Mouse (Mus musculus) intestine, embryonic 16.5 days (tissue): ENCODE measurements around the gene Adig. TPM values are rescaled to one million over a fixed set of nuclear protein-coding genes. Genes with fewer than 3 reads are reported as not detected.
A peak's percentile ranks its signal among the peaks of the same experiment; 100 is the strongest.

Experiments
- ATAC-seq: fragments of 200-750 bp; cut with Nextera tagmentation; 2 replicates; pipeline ENCODE4 v1.8.0; 2017; ENCODE audit warnings: moderate TSS enrichment, moderate library complexity
- H3K27ac ChIP-seq: fragments of 300-500 bp; sonication (generic); 2 replicates; pipeline ENCODE4 v1.5.1; 2014; ENCODE audit warnings: mild to moderate bottlenecking, low read length
- H3K27me3 ChIP-seq: fragments of 300-500 bp; sonication (generic); replicated peaks from 2 replicates; pipeline ENCODE4 v1.6.1; 2014; ENCODE audit warnings: low read length, control low read depth, mixed read lengths; ENCODE audit not compliant: control insufficient read depth, insufficient read depth
- H3K36me3 ChIP-seq: fragments of 300-500 bp; sonication (generic); 2 replicates; pipeline ENCODE4 v1.6.1; 2014; ENCODE audit warnings: low read length, control low read depth; ENCODE audit not compliant: control insufficient read depth, insufficient read depth
- H3K4me1 ChIP-seq: fragments of 300-500 bp; sonication (generic); 2 replicates; pipeline ENCODE4 v1.6.1; 2014; ENCODE audit warnings: low read length, control low read depth, mixed read lengths; ENCODE audit not compliant: control insufficient read depth, insufficient read depth
- H3K4me2 ChIP-seq: fragments of 300-500 bp; sonication (generic); 2 replicates; pipeline ENCODE4 v1.6.1; 2014; ENCODE audit warnings: low read depth, low read length, control low read depth
- H3K4me3 ChIP-seq: fragments of 300-500 bp; sonication (generic); 2 replicates; pipeline ENCODE4 v1.5.1; 2014; ENCODE audit warnings: mild to moderate bottlenecking, low read length
- H3K9ac ChIP-seq: fragments of 300-500 bp; sonication (generic); 2 replicates; pipeline ENCODE4 v1.6.1; 2014; ENCODE audit warnings: low read depth, low read length
- H3K9me3 ChIP-seq: fragments of 300-500 bp; sonication (generic); 2 replicates; pipeline ENCODE4 v1.6.1; 2016; ENCODE audit warnings: low read length, control low read depth; ENCODE audit not compliant: control insufficient read depth
- WGBS: fragments of 180-500 bp; shearing (Covaris S2); extraction: QIAGEN DNeasy Blood & Tissue Kit; methylation state at CpG from one replicate; pipeline ENCODE4 v1.1.7; 2014; 5-methylcytosine and 5-hydroxymethylcytosine counted together
- polyA plus RNA-seq: library from polyadenylated mRNA; unstranded; fragments of >200 nt; fragmentation: Nextera tagmentation; extraction: Ambion mirVana; gene quantifications from 2 replicates; pipeline ENCODE4 v1.2.1, GENCODE M21; 2015

Adig gene
- polyA plus RNA-seq, 1 experiment from 2014 or later: not detected

- Histone ChIP-seq H3K9ac (no peak overlapping the region), H3K4me1 (no peaks in the 10 kb centered on the region), H3K27ac (no peak overlapping the region), H3K9me3 (no peaks in the 10 kb centered on the region), H3K4me3 (no peak overlapping the region), H3K4me2 (no peak overlapping the region), H3K27me3 (no peaks in the 10 kb centered on the region), H3K36me3 (no peaks in the 10 kb centered on the region)
- ATAC-seq: no peak
- 80% methylated on average over 16 of the region's 16 CpGs for WGBS
Measured at GRCm38 (mm10) chr2:158524129-158524860, 21.9 kb downstream of the Adig start.

GRCm38 (mm10) chr2:158534090-158534489, 31.7 kb downstream of the Adig start:
- Histone ChIP-seq H3K4me2 (no peak overlapping the region), H3K4me3 (no peak overlapping the region), H3K27ac (no peak overlapping the region), H3K9ac (no peak overlapping the region), H3K36me3 (no peaks in the 10 kb centered on the region), H3K4me1 (no peaks in the 10 kb centered on the region), H3K27me3 (no peaks in the 10 kb centered on the region), H3K9me3 (0 out of 2 replicates have a peak, but pooled peaks cover 3% of the 10 kb centered on the region)
- no peak for ATAC-seq
- 6% methylated on average over 4 of the region's 4 CpGs for WGBS

DNA sequence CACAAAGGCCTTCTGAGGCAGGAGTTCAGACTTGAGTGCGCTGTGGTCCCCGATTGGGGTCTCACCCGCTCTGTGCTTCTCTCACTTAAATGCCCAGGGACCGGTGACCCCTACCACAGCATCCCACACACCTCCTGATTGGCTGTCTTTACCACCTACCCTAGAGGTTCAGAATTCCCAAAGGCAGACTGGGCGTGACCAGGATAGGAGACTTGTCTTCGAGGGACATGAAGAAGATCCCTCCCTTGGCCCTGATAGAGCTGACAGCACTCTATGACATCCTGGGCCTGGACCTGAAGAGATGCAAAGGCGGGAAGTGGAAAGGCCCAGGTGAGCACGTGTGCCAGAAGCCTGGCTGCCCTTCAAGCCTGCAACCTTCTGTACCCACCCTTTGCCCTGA, 32.1 kb downstream of the Adig start:
- Histone ChIP-seq H3K4me3 (no peak overlapping the region), H3K27ac (no peak overlapping the region), H3K36me3 (no peaks in the 10 kb centered on the region), H3K4me1 (no peaks in the 10 kb centered on the region), H3K9ac (no peak overlapping the region), H3K27me3 (no peaks in the 10 kb centered on the region), H3K9me3 (0 out of 2 replicates have a peak, but pooled peaks cover 3% of the 10 kb centered on the region), H3K4me2 (no peak overlapping the region)
- 80% methylated on average over 8 of the region's 8 CpGs for WGBS
- ATAC-seq: no peak

- no peak overlapping the region for H3K4me2 ChIP-seq
- WGBS: 52% methylated on average over 24 of the region's 24 CpGs
- no peak for ATAC-seq
Measured at GRCm38 (mm10) chr2:158539433-158540305, 37.3 kb downstream of the Adig start.

DNA sequence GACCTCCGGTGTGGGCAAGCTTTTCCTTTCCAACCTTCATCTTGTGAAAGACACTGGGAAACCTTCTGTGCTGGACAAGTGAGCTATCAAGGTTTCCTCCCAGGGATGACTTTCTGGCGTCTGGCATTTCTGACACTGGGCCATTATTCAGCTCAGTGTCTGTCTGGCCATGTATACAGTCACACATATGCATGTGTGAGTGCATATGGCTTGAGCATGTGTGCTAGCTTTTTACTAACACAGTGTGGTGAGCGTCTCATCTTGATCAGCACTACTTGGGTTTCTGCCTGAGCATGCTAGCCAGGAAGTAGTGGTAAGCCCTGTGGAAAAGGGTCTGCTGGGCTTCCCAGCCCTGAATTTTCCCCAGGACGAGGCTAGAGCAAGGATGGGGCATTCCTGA, 38.9 kb downstream of the Adig start:
- no peak for ATAC-seq
- H3K27me3 ChIP-seq: no peaks in the 10 kb centered on the region
- WGBS: 54% methylated on average over 4 of the region's 4 CpGs

More at GRCm38 (mm10) chr2:158539433-158540305, 37.3 kb downstream of the Adig start:
- Histone ChIP-seq H3K36me3 (no peaks in the 10 kb centered on the region), H3K9me3 (no peaks in the 10 kb centered on the region), H3K4me1 (no peaks in the 10 kb centered on the region), H3K4me3 (no peak overlapping the region), H3K9ac (no peak overlapping the region), H3K27ac (no peak overlapping the region), H3K27me3 (no peaks in the 10 kb centered on the region)

GRCm38 (mm10) chr2:158545266-158545665, 42.9 kb downstream of the Adig start:
- WGBS: 76% methylated on average over 2 of the region's 2 CpGs
- Histone ChIP-seq H3K4me2 (no peak overlapping the region), H3K27ac (no peak overlapping the region), H3K4me1 (no peaks in the 10 kb centered on the region; the same call in 1 of the 2 replicates), H3K9me3 (no peaks in the 10 kb centered on the region), H3K4me3 (no peak overlapping the region), H3K9ac (no peak overlapping the region), H3K27me3 (no peaks in the 10 kb centered on the region), H3K36me3 (no peaks in the 10 kb centered on the region)
- no peak for ATAC-seq

More for the DNA sequence above, 38.9 kb downstream of the Adig start:
- Histone ChIP-seq H3K4me1 (no peaks in the 10 kb centered on the region), H3K9ac (no peak overlapping the region), H3K36me3 (no peaks in the 10 kb centered on the region), H3K9me3 (no peaks in the 10 kb centered on the region), H3K4me2 (no peak overlapping the region), H3K27ac (no peak overlapping the region), H3K4me3 (no peak overlapping the region)

GRCm38 (mm10) chr2:158546751-158547150, 44.3 kb downstream of the Adig start:
- no peak overlapping the region for H3K27ac ChIP-seq
- no peaks in the 10 kb centered on the region for H3K9me3 ChIP-seq
- no peak overlapping the region for H3K4me3 ChIP-seq
- peak overlapping the region; percentile 40; the same call in 1 of the 2 replicates for H3K9ac ChIP-seq
- 0 out of 2 replicates have a peak overlapping the region, but pooled peaks have one; percentile 19 for H3K4me2 ChIP-seq
- peak; percentile 36; the same call in 1 of the 2 replicates for ATAC-seq
- H3K36me3 ChIP-seq: no peaks in the 10 kb centered on the region
- H3K4me1 ChIP-seq: no peaks in the 10 kb centered on the region; the same call in 1 of the 2 replicates
- 4% methylated on average over 17 of the region's 17 CpGs for WGBS
- 0 out of 2 replicates have a peak, but pooled peaks cover 5% of the 10 kb centered on the region for H3K27me3 ChIP-seq

DNA sequence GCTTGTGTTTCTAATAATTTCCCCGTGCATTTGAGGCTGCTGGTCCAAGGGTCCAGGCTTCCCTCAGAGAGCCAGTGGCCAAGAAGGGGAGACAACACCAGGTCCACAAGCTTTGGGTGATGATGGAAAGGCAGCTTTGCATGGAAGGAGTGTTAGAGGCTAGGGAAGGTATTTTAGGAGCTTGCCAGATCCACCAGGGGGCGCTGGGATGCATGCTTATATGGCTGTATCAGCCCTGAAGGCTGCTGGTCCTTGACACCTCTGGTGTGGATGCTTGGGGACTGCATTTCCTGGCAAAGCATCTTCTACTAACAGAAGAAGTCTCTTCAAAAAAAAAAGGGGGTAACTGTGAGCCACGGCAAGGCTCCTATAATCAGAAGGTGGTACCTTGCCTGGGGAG, 47.7 kb downstream of the Adig start:
- Histone ChIP-seq H3K9ac (no peak overlapping the region), H3K4me2 (no peak overlapping the region), H3K4me1 (no peaks in the 10 kb centered on the region; the same call in 1 of the 2 replicates), H3K4me3 (no peak overlapping the region), H3K27me3 (peaks cover 13% of the 10 kb centered on the region; the same call in 1 of the 2 replicates), H3K9me3 (no peaks in the 10 kb centered on the region), H3K36me3 (no peaks in the 10 kb centered on the region), H3K27ac (no peak overlapping the region)
- 4% methylated on average over 3 of the region's 3 CpGs for WGBS
- ATAC-seq: no peak

- Histone ChIP-seq H3K9ac (no peak overlapping the region), H3K27me3 (peaks cover 13% of the 10 kb centered on the region; the same call in 1 of the 2 replicates), H3K36me3 (no peaks in the 10 kb centered on the region), H3K9me3 (no peaks in the 10 kb centered on the region), H3K4me1 (peaks cover 3% of the 10 kb centered on the region; the same call in 1 of the 2 replicates), H3K27ac (no peak overlapping the region), H3K4me2 (no peak overlapping the region), H3K4me3 (no peak overlapping the region)
- no peak for ATAC-seq
- WGBS: 14% methylated on average over 10 of the region's 10 CpGs
Measured at GRCm38 (mm10) chr2:158554366-158554765, 52.0 kb downstream of the Adig start.
